8 mouse cellular contexts compared by ENCODE assay signal in genomic region chr2:52378448-52378804, GRCm38 (mm10). TPM values are rescaled to one million over a fixed set of nuclear protein-coding genes. Genes with fewer than 3 reads are reported as not detected.
A peak's percentile ranks its signal among the peaks of the same experiment; 100 is the strongest.
DNase-seq lines count a peak whose midpoint lies in the region; ATAC-seq and TF ChIP-seq lines count a peak whose summit lies in the region.

TSS of gene Neb (minus strand) at chr2:52378474.

- no peaks in the 10 kb centered on the region for H3K9me3 ChIP-seq in forebrain, embryonic 15.5 days
- no peaks in the 10 kb centered on the region for H3K9me3 ChIP-seq in limb, embryonic 10.5 days (replicated peaks)
- H3K9me3 ChIP-seq in neural tube, embryonic 15.5 days (replicated peaks), result no peaks in the 10 kb centered on the region

- peak within 1 kb of the TSS; percentile 81 for H3K27ac ChIP-seq in thymus, adult 2 months (ENCODE audit: control insufficient read depth, insufficient read depth, low read length)
- H3K27ac ChIP-seq in forebrain, embryonic 15.5 days (replicated peaks), result no peak within 1 kb of the TSS
- H3K27ac ChIP-seq in limb, embryonic 10.5 days, result no peak within 1 kb of the TSS
- no peak within 1 kb of the TSS for H3K27ac ChIP-seq in neural tube, embryonic 15.5 days (replicated peaks)

- H3K9ac ChIP-seq in forebrain, embryonic 15.5 days (replicated peaks), result no peak within 1 kb of the TSS
- H3K9ac ChIP-seq in neural tube, embryonic 15.5 days (replicated peaks), result no peak within 1 kb of the TSS

- H3K27me3 ChIP-seq in thymus, adult 2 months (ENCODE audit: control insufficient read depth, insufficient read depth, low read length), result no peaks in the 10 kb centered on the region
- H3K27me3 ChIP-seq in forebrain, embryonic 15.5 days, result no peaks in the 10 kb centered on the region
- no peaks in the 10 kb centered on the region for H3K27me3 ChIP-seq in limb, embryonic 10.5 days (ENCODE audit: low read depth, poor library complexity, severe bottlenecking)
- H3K27me3 ChIP-seq in neural tube, embryonic 15.5 days (replicated peaks), result no peaks in the 10 kb centered on the region

- H3K36me3 ChIP-seq in thymus, adult 2 months (ENCODE audit: control insufficient read depth, insufficient read depth, low read length), result no peaks in the 10 kb centered on the region
- no peaks in the 10 kb centered on the region for H3K36me3 ChIP-seq in forebrain, embryonic 15.5 days
- H3K36me3 ChIP-seq in limb, embryonic 10.5 days, result no peaks in the 10 kb centered on the region
- no peaks in the 10 kb centered on the region for H3K36me3 ChIP-seq in neural tube, embryonic 15.5 days

- H3K4me2 ChIP-seq in forebrain, embryonic 15.5 days (replicated peaks), result no peak within 1 kb of the TSS
- H3K4me2 ChIP-seq in neural tube, embryonic 15.5 days, result no peak within 1 kb of the TSS

- TF ChIP-seq CTCF in thymus, adult 2 months (IDR thresholded peaks at IDR 0.05; ENCODE audit: borderline replicate concordance, control insufficient read depth, extremely low read depth, insufficient read depth, low read length, poor library complexity), result no peak

- H3K4me3 ChIP-seq in thymus, adult 2 months (ENCODE audit: control insufficient read depth, insufficient read depth, low read length), result peak within 1 kb of the TSS; percentile 1; the same call in 1 of the 2 replicates
- no peak within 1 kb of the TSS for H3K4me3 ChIP-seq in forebrain, embryonic 15.5 days
- H3K4me3 ChIP-seq in limb, embryonic 10.5 days, result no peak within 1 kb of the TSS
- H3K4me3 ChIP-seq in neural tube, embryonic 15.5 days (replicated peaks), result no peak within 1 kb of the TSS

- peaks cover 13% of the 10 kb centered on the region for H3K4me1 ChIP-seq in thymus, adult 2 months (replicated peaks; ENCODE audit: control insufficient read depth, insufficient read depth, low read length)
- no peaks in the 10 kb centered on the region for H3K4me1 ChIP-seq in forebrain, embryonic 15.5 days
- H3K4me1 ChIP-seq in limb, embryonic 10.5 days, result no peaks in the 10 kb centered on the region
- no peaks in the 10 kb centered on the region for H3K4me1 ChIP-seq in neural tube, embryonic 15.5 days

- peak; percentile 53 for ATAC-seq in forebrain, embryonic 15.5 days (replicated peaks)
- no peak for ATAC-seq in neural tube, embryonic 15.5 days (ENCODE audit: low FRiP score)

- DNase-seq in thymus, adult 2 months, result peak; percentile 4
- DNase-seq in thymus, postnatal 25 days, result no peak
- DNase-seq in limb, embryonic 10.5 days (ENCODE audit: low spot score), result peak; percentile 28
- no peak for DNase-seq in right cerebral cortex, adult 18-20 months
- DNase-seq in layer of hippocampus, adult 9-11 months, result no peak
- DNase-seq in spleen, postnatal 4 days (ENCODE audit: low spot score in 2 of 2), result no peak

- WGBS in thymus, adult 2 months, result 37% methylated on average over 7 of the region's 7 CpGs
- WGBS in forebrain, embryonic 15.5 days, result 61% methylated on average over 7 of the region's 7 CpGs
- WGBS in limb, embryonic 10.5 days, result 50% methylated on average over 7 of the region's 7 CpGs
- 66% methylated on average over 7 of the region's 7 CpGs for WGBS in neural tube, embryonic 15.5 days

- no peak for TF ChIP-seq POLR2A in thymus, adult 2 months (IDR thresholded peaks at IDR 0.05; ENCODE audit: control insufficient read depth, extremely low read depth, insufficient read depth, low read length, poor library complexity)

RNA-seq across cellular contexts. Expression of gene Neb, which starts in this region (rescaled TPM):
- polyA plus RNA-seq in thymus, adult 2 months (2012; rRNA removed), result 0.65 and 0.85 TPM in 2 replicates
- polyA plus RNA-seq in forebrain, embryonic 15.5 days (2015; fragmentation: Nextera tagmentation; extraction: Ambion mirVana), result 9.8 and 10.3 TPM in 2 replicates
- 0.49 and 1.8 TPM in 2 replicates for polyA plus RNA-seq in limb, embryonic 10.5 days (2016; fragmentation: Nextera tagmentation; extraction: Ambion mirVana)
- 10.7 and 12.4 TPM in 2 replicates for polyA plus RNA-seq in neural tube, embryonic 15.5 days (2015; fragmentation: Nextera tagmentation; extraction: Ambion mirVana)

Comparison
In these comparisons a context has a peak if more than half of its experiments do, and no peak if none do; other contexts are left out.
1. Peak in DNase-seq, H3K4me3 ChIP-seq and H3K27ac ChIP-seq in thymus, adult 2 months; RNA of the gene not detected or under 1 TPM.